Mouse (Mus musculus) kidney, adult 18-20 months (tissue): Measurements from ENCODE around the gene Eef2.

Experiments used
- DNase-seq: peaks from one replicate; pipeline ENCODE4 v3.0.0; 2021

Gene Eef2

DNA sequence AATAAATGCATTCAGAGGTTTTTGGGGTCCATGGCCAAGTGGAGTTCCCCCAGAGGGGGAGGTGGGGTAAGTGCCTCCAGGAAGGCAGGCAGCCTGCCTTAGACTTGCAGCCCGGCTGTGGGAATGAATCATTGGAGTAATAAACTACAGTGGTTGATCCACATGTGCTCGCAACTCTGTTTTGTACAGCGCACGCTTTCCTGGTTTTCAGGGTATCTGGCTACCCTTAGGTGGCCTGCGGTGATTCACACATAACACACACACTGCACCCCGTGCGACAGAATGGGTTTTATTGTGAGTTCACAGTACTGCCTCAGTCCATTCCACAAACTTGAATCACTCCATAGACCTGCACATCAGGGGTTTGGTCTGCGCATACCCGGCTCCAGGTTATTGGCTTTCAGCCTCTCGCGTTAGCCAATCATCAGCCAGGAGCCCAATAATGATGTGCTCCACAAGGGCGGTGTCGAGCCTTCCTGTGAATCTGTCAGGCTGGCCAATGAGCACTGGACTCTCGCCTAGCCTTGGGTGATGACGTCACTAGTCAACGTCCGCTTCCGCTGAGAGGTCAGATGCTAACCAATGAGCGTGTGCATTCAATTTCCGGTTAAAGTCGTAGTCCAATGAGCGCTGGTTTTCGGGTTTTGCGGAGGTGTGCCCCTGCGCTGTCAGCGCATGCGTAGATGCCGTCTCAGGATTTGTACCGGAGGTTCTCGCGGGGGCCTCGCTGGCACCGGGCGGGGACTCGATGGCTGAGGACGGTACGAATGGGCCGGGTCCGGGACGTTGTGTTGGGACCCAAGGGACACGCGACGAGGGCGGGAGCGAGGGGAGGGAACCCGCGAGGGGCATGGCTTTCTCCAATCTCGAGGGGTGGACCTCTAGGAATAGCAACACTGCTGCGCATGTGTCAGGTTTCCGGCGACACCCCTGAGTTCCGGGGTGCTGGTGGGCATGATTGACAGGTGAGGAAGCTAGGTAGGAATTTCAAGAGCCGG is 6.2 kb downstream of the Eef2 start, which contains the start of gene Dapk3:
TSS of gene Dapk3 (plus strand) at position 670 of the 998 bp plus-strand sequence.
- DNase-seq: peak; percentile 96

DNA sequence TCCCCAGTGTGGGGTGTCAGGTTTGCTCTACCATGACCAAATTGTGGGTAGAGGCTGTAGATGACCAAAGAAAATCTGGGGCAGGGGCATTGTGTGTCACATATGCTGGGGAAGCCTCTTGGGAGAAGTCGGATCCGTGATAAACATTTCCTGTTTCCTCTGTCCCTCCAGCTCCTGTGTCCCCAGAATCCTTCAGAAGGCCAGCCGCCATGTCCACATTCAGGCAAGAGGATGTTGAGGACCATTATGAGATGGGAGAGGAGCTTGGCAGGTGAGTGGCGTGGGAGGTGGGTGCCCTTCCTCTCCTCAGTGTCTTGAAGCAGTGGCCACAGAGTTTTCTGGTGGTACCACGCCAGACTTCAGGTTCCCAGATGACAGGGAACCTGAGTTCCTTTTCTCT is 7.4 kb downstream of the Eef2 start, which contains the start of gene 4930442H23Rik:
TSS of gene 4930442H23Rik (minus strand) at position 45 of the 400 bp plus-strand sequence.
- DNase-seq: no peak

DNA sequence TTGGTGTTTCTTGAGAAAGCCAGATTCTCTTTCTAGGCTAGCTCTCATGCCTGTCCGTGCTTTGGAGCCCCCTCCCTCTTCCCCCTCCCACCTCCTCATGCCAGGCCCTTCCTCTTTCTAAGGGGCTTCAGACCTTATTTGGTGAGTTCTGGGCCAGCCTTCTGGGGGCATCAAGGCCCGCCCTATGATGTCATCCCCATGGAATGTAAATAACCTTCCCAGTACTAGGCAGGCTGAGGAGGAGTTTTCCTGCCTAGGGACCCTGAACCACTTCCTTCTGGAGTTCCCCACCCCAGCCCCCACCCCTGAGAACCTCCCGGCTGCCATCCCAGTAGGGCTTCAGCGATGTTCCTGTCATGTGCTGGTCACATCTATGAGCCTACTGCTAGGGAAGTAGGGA is 8.3 kb downstream of the Eef2 start:
- no peak for DNase-seq

DNA sequence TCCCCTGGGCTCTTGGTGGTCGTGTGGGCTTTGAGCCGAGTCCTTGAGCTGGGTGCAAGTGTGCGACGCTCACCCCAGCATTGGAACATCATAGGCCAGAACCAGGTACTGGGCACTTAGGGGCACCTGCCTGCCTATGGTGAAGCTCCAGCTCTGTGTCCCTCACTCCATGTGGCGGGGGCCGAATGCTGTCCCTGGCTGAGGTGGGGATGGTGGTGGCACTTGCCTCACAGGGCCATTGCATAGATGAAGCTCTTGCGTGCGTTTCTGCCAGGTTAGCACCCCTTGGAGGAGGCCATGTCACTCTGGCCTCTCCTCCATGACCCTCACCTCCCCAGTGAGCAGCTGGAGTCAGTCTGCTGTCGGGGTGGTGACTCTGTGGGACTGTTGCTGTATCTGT is 10.7 kb downstream of the Eef2 start:
- no peak for DNase-seq

DNA sequence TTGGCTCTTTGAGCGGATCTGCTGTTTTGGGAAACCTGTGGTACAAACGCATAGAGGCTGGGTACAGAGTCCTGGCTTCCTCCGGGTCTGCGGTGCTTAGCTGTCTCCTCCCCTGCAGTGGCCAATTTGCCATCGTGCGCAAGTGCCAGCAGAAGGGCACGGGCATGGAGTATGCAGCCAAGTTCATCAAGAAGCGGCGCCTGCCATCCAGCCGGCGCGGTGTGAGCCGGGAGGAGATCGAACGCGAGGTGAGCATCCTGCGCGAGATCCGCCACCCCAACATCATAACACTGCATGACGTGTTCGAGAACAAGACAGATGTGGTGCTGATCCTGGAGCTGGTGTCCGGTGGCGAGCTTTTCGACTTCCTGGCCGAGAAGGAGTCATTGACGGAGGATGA is 13.4 kb downstream of the Eef2 start:
- DNase-seq: no peak

GRCm38 (mm10) chr10:81190236-81190911 is 13.9 kb downstream of the Eef2 start:
- DNase-seq: peak; percentile 14

DNA sequence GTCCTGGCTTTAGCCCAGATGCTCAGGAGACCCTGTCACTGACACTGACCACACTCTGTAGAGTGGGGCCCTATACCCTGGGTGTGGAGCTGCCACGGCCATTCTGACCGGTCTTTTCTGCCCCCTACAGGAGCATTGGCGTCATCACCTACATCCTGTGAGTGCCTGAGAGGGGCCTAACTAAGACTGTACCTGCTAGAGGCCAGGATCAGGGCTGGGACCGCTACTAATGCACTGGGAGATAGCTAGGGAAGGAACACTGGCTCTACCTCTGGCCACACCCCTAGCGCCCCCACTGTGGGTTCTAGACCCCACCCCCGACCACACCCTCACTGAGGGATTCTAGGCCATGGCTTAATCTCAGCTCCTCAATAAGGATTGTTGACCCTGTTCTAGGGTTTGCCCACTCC is 14.5 kb downstream of the Eef2 start:
- DNase-seq: peak; percentile 17

- DNase-seq: peak; percentile 9
Measured at GRCm38 (mm10) chr10:81191342-81191982, 15.0 kb downstream of the Eef2 start.

DNA sequence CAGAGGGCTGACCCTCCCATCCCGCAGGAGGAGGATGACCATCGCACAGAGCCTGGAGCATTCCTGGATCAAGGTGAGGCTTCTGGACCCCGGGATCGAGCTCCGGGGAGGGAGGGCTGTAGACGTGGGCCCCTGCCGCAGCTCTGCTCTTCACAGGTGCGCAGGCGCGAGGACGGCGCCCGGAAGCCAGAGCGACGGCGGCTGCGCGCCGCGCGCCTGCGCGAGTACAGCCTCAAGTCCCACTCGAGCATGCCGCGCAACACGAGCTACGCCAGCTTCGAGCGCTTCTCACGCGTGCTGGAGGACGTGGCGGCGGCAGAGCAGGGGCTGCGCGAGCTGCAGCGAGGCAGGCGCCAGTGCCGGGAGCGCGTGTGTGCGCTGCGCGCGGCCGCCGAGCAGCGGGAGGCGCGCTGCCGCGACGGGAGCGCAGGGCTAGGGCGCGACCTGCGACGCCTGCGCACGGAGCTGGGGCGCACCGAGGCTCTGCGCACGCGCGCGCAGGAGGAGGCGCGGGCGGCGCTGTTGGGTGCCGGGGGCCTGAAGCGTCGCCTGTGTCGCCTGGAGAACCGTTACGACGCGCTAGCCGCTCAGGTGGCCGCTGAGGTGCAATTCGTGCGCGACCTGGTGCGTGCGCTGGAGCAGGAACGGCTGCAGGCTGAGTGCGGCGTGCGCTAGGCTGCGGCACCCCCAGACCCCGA is 16.0 kb downstream of the Eef2 start:
- DNase-seq: peak; percentile 91

GRCm38 (mm10) chr10:81192968-81193501 is 16.6 kb downstream of the Eef2 start:
- DNase-seq: peak; percentile 49

GRCm38 (mm10) chr10:81193991-81194774 is 17.8 kb downstream of the Eef2 start:
- no peak for DNase-seq

DNA sequence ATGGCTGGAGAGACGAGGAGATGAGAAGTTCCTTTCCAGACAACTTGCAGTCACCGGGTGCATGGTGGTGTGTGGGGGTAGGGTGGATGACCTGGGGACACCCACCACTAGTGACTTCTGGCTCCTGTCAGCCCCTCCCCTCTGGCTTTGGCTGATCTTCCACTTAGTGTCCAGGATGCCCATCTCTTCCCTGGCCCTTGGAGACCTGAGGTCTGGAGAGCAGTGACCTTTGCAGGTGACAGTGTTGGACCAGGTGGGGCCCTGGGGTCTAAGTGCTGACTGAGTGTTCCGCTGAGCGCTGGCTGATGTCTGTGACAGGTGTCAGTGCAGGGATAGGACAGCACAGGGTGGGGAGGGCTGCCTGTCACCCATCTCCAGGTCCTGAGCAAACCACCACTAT is 18.9 kb downstream of the Eef2 start:
- no peak for DNase-seq

- DNase-seq: no peak
Measured at GRCm38 (mm10) chr10:81196470-81197065, 20.1 kb downstream of the Eef2 start.

- DNase-seq: no peak
Measured at GRCm38 (mm10) chr10:81197305-81197704, 20.9 kb downstream of the Eef2 start.

- DNase-seq: peak; percentile 69
Measured at GRCm38 (mm10) chr10:81198230-81198629, 21.8 kb downstream of the Eef2 start.

GRCm38 (mm10) chr10:81198990-81199389 is 22.6 kb downstream of the Eef2 start:
- DNase-seq: no peak

DNA sequence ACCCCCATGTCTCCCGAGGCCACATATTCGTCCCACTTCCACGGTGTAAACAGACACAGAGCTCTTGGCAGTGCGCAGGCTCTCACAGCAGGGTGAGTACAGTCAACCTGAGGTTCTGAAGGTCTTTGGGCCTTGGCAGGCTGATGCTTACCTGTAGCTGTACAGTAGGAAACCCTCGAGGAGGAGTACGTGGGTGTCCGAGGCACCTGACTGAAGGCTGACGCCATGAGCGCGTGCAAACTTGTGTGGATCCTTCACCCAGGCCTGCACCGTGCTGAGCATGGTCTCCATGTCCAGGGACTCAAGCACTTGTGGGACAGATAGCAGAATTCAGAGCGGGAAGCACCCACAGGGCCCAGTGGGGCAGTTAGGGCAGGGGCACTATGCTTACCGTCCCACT is 23.7 kb downstream of the Eef2 start:
- no peak for DNase-seq

- DNase-seq: no peak
Measured at GRCm38 (mm10) chr10:81200605-81201287, 24.3 kb downstream of the Eef2 start.

DNA sequence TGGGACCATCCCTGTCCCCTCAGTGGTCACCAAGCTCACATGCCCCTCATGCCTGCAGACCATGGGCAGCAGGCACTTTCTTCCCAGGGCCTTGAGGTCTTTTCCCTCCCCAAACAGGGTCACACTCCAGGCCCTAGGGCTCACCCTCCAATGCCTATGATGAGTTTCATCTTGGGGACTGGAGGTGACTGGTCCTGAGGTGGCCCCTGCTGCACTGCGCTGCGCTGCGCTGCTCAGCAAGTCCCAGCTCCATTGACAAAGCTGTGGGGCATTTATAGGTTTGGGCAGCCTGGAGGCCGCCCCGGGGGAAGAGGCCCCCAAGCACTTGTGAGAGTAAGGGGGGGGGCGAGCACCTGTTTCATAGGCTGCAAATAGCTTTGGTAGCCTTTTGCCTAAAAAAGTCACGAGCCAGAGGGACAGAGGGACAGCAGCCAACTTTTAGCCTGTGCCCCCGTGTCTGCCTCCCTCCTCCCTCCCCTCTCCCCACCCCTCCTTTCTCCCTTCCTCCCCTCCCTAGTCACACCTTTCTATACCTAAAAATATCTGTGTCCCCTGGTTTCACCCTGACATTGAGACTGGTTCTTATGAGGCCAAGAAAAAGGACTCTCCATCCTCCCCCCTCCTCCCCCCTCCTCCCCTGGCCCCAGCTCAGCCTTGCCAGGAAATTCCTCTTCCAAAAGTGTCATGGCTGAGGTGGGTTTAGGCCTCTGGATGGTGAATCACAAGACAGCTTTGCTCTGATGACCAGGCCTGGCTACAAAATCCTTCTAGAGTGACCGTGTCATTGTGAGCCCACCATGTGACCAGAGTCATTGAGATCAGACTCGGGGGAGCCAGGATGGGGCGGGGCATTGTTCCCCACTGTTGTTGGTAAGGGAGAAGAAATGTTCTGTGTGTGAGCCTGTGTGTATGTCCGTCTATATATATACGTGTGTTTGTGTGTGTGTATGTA is 25.7 kb downstream of the Eef2 start, which contains the start of gene Nmrk2:
TSS of gene Nmrk2 (minus strand) at position 245 of the 952 bp plus-strand sequence.
- DNase-seq: no peak
